Mouse (Mus musculus) heart, embryonic 11.5 days (tissue): Measurements from ENCODE around the gene Hoxd8. TPM values are rescaled to one million over a fixed set of nuclear protein-coding genes. Genes with fewer than 3 reads are reported as not detected.

ENCODE experiments used
- ATAC-seq: fragments of 200-750 bp; cut with Nextera tagmentation; replicated peaks from 2 replicates; pipeline ENCODE4 v1.8.0; 2017; ENCODE audit warnings: moderate library complexity; ENCODE audit not compliant: insufficient number of reproducible peaks, low FRiP score, low TSS enrichment
- H3K27ac ChIP-seq: fragments of 300-500 bp; sonication (generic); 2 replicates; pipeline ENCODE4 v1.5.1; 2014; ENCODE audit warnings: mild to moderate bottlenecking, low read depth, low read length
- H3K27me3 ChIP-seq: fragments of 300-500 bp; sonication (generic); 2 replicates; pipeline ENCODE4 v1.6.1; 2014; ENCODE audit warnings: mild to moderate bottlenecking, low read length, mixed read lengths; ENCODE audit not compliant: control insufficient read depth, insufficient read depth
- H3K36me3 ChIP-seq: fragments of 300-500 bp; sonication (generic); 2 replicates; pipeline ENCODE4 v1.6.1; 2014; ENCODE audit warnings: mild to moderate bottlenecking, low read length, moderate library complexity, mixed read lengths; ENCODE audit not compliant: control insufficient read depth, insufficient read depth
- H3K4me1 ChIP-seq: fragments of 300-500 bp; sonication (generic); 2 replicates; pipeline ENCODE4 v1.6.1; 2014; ENCODE audit warnings: low read length; ENCODE audit not compliant: control insufficient read depth, insufficient read depth
- H3K4me2 ChIP-seq: fragments of 300-500 bp; sonication (generic); 2 replicates; pipeline ENCODE4 v1.6.1; 2014; ENCODE audit warnings: mild to moderate bottlenecking, moderate library complexity
- H3K4me3 ChIP-seq: fragments of 300-500 bp; sonication (generic); 2 replicates; pipeline ENCODE4 v1.5.1; 2014; ENCODE audit warnings: low read depth, low read length
- H3K9ac ChIP-seq: fragments of 300-500 bp; sonication (generic); 2 replicates; pipeline ENCODE4 v1.6.1; 2014; ENCODE audit warnings: mild to moderate bottlenecking, low read depth, low read length, moderate library complexity
- H3K9me3 ChIP-seq: fragments of 300-500 bp; sonication (generic); replicated peaks from 2 replicates; pipeline ENCODE4 v1.6.1; 2016; ENCODE audit warnings: low read length; ENCODE audit not compliant: control insufficient read depth
- WGBS: fragments of 180-500 bp; shearing (Covaris S2); extraction: QIAGEN DNeasy Blood & Tissue Kit; methylation state at CpG from one replicate; pipeline ENCODE4 v1.1.7; 2014; ENCODE audit not compliant: insufficient replicate concordance; 5-methylcytosine and 5-hydroxymethylcytosine counted together
- polyA plus RNA-seq: library from polyadenylated mRNA; unstranded; fragments of >200 nt; fragmentation: Nextera tagmentation; extraction: Ambion mirVana; gene quantifications from 2 replicates; pipeline ENCODE4 v1.2.1, GENCODE M21; 2014

Gene Hoxd8
- polyA plus RNA-seq, 1 experiment from 2014 or later: 0.30 TPM

DNA sequence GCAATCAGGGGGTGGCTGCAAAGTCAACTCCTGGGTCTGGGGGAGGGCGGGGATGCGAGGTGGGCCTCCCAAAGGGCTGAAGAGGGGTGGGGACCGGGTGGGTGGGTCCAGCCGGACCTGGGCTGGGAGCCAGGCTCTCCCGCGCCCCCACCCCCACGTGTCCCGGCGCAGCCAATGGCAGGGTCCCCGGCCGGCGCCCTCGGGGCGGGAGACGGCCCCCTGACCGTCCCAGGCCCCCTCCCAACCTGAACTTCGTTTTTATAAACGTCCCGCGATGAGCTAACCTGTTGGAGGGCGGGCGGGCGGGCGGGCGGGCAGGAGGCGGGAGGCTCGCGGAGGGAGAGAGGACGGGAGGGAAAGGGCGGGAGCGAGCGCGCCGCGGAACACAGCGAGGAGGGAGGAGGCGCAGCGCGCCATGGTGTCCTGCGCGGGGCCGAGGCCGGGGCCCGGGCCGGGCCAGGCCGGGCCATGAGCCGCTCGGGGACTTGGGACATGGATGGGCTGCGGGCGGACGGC is 36.5 kb upstream of the Hoxd8 start, which contains the start of gene Hoxd13:
Gene Hoxd13, plus strand, starts transcription at position 469 of the 516 bp plus-strand sequence.
- ATAC-seq: no peak
- no peaks in the 10 kb centered on the region for H3K9me3 ChIP-seq
- WGBS: 0% methylated on average over 11 of the region's 51 CpGs
- peak within 1 kb of the TSS; percentile 63 for H3K4me2 ChIP-seq
- no peak within 1 kb of the TSS for H3K27ac ChIP-seq
- no peaks in the 10 kb centered on the region for H3K36me3 ChIP-seq
- H3K9ac ChIP-seq: no peak within 1 kb of the TSS
- H3K27me3 ChIP-seq: peaks cover 88% of the 10 kb centered on the region
- H3K4me3 ChIP-seq: peak within 1 kb of the TSS; percentile 42
- peaks cover 10% of the 10 kb centered on the region; the same call in 1 of the 2 replicates for H3K4me1 ChIP-seq

DNA sequence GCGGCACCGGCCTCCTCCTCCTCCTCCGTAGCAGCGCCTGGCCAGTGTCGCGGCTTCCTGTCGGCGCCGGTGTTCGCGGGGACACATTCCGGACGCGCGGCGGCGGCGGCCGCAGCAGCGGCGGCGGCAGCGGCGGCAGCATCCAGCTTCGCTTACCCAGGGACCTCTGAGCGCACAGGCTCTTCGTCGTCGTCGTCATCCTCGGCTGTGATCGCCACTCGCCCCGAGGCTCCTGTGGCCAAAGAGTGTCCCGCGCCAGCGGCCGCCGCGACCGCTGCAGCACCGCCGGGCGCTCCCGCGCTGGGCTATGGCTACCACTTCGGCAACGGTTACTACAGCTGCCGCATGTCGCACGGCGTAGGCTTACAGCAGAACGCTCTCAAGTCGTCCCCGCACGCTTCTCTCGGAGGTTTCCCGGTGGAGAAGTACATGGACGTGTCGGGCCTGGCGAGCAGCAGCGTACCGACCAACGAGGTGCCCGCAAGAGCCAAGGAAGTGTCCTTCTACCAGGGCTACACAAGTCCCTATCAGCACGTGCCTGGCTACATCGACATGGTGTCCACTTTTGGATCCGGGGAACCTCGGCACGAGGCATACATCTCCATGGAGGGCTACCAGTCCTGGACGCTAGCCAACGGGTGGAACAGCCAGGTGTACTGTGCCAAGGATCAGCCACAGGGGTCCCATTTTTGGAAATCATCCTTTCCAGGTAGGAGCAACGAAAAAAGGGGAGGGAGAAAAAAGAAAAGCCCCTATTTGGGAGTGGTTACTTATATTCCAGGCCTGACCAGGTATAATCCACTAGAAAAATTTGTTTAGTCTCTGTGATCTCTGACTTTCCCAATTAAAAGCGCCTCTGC is 35.8 kb upstream of the Hoxd8 start:
- Histone ChIP-seq H3K4me1 (peaks cover 10% of the 10 kb centered on the region; the same call in 1 of the 2 replicates), H3K27me3 (peaks cover 88% of the 10 kb centered on the region), H3K36me3 (no peaks in the 10 kb centered on the region), H3K9me3 (no peaks in the 10 kb centered on the region), H3K4me2 (peak overlapping the region; percentile 63), H3K4me3 (peak overlapping the region; percentile 42), H3K27ac (no peak overlapping the region), H3K9ac (no peak overlapping the region)
- ATAC-seq: no peak
- WGBS: under 1% methylated on average over 64 of the region's 74 CpGs

DNA sequence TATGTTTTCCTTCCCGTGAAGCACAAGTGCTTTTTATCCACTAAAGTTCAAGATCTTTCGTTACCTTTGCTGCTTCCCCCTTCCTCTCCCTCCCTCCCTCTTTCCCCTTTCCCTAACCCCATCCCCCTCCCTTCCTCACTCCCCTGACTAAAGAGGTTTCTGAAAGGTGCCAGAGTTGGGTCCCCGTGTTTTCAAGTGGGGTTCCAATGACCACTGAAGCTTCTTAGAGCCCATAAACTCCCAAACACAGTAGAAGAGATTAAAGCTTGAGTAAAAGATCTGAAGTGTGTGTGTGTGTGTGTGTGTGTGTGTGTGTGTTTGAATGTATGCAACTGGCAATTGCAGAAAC is 35.2 kb upstream of the Hoxd8 start:
- H3K4me3 ChIP-seq: no peak overlapping the region
- peaks cover 10% of the 10 kb centered on the region; the same call in 1 of the 2 replicates for H3K4me1 ChIP-seq
- no peak overlapping the region for H3K4me2 ChIP-seq
- no peak overlapping the region for H3K27ac ChIP-seq
- no peak overlapping the region for H3K9ac ChIP-seq
- no peaks in the 10 kb centered on the region for H3K9me3 ChIP-seq
- H3K27me3 ChIP-seq: peaks cover 88% of the 10 kb centered on the region
- WGBS: 1% methylated on average over 3 of the region's 3 CpGs
- H3K36me3 ChIP-seq: no peaks in the 10 kb centered on the region
- no peak for ATAC-seq

DNA sequence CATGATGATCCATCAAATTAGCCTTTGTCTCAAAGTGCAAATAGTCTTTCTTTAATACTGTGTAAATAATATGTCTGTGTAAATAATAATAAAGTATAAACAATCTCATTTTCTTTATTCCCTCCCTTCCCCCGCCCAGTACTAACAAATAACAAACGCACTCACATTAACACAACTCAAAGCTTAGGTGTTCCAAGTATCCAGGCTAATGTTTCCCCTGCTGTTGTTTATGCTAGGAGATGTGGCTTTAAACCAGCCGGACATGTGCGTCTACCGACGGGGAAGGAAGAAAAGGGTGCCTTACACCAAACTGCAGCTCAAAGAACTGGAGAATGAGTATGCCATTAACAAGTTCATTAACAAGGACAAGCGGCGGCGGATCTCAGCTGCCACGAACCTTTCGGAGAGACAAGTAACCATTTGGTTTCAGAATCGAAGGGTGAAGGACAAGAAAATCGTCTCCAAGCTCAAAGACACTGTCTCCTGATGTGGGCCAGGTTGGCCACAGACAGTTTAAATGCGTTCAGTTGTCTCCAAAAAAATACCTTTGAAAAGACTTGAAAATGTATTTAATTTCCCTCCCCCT is 34.7 kb upstream of the Hoxd8 start:
- WGBS: 1% methylated on average over 14 of the region's 14 CpGs
- H3K27me3 ChIP-seq: peaks cover 88% of the 10 kb centered on the region
- H3K9me3 ChIP-seq: no peaks in the 10 kb centered on the region
- ATAC-seq: no peak
- no peak overlapping the region for H3K4me2 ChIP-seq
- no peak overlapping the region for H3K27ac ChIP-seq
- H3K9ac ChIP-seq: no peak overlapping the region
- no peaks in the 10 kb centered on the region for H3K36me3 ChIP-seq
- no peak overlapping the region for H3K4me3 ChIP-seq
- H3K4me1 ChIP-seq: peaks cover 10% of the 10 kb centered on the region; the same call in 1 of the 2 replicates

DNA sequence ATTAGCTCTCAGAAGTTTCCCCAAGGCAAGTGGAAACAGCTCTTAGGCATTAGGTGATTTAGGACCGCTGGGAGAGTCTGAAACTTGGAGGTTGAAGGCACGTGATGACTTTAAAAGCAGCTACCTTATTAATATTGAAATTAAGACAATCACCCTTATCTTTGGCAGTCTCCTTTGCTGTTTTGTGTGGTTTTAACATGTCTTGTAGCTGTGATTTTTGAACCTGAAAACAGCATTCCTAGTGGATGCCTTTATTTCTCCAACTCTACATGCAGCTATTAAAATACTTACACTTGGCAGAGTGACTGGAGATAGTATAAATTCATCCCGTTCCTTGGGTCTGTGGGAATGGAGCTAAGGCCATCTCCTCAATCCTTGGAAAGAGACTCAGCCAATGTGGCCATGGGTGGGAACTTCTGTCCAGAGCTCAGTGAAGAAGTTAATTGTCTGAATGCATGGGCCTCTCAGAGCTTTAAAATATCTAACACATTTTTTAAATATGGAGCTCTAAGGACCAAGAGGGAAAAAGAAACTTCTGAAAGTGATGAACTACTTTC is 33.7 kb upstream of the Hoxd8 start:
- Histone ChIP-seq H3K9me3 (no peaks in the 10 kb centered on the region), H3K27me3 (peaks cover 91% of the 10 kb centered on the region), H3K27ac (no peak overlapping the region), H3K4me3 (no peak overlapping the region), H3K36me3 (no peaks in the 10 kb centered on the region), H3K4me1 (peaks cover 10% of the 10 kb centered on the region; the same call in 1 of the 2 replicates), H3K4me2 (no peak overlapping the region), H3K9ac (no peak overlapping the region)
- no peak for ATAC-seq
- 3% methylated on average over 3 of the region's 3 CpGs for WGBS

DNA sequence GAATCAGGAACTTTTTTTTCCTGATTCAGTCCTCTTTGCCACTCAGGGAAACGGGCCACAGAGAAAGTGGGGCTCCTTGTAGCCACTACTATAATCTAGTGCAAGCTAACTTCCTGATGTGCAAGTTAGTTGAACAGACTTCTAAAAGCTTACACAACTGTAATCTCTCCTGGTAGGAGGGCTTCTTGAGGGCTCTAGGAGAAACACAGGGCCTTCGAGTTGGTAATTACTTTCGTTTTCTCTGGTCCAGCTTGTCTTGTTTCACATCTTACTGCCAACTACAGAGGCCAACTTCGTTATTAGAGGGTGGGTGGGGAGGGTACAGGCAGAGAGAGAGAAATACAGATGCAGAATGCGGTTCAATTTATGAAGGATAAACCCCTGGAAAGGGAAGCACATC is 32.6 kb upstream of the Hoxd8 start:
- no peak for ATAC-seq
- Histone ChIP-seq H3K27me3 (peaks cover 93% of the 10 kb centered on the region), H3K4me3 (no peak overlapping the region), H3K4me1 (peaks cover 10% of the 10 kb centered on the region; the same call in 1 of the 2 replicates), H3K9ac (no peak overlapping the region), H3K9me3 (no peaks in the 10 kb centered on the region), H3K27ac (no peak overlapping the region), H3K36me3 (no peaks in the 10 kb centered on the region), H3K4me2 (no peak overlapping the region)
- WGBS: 5% methylated on average over 5 of the region's 5 CpGs

DNA sequence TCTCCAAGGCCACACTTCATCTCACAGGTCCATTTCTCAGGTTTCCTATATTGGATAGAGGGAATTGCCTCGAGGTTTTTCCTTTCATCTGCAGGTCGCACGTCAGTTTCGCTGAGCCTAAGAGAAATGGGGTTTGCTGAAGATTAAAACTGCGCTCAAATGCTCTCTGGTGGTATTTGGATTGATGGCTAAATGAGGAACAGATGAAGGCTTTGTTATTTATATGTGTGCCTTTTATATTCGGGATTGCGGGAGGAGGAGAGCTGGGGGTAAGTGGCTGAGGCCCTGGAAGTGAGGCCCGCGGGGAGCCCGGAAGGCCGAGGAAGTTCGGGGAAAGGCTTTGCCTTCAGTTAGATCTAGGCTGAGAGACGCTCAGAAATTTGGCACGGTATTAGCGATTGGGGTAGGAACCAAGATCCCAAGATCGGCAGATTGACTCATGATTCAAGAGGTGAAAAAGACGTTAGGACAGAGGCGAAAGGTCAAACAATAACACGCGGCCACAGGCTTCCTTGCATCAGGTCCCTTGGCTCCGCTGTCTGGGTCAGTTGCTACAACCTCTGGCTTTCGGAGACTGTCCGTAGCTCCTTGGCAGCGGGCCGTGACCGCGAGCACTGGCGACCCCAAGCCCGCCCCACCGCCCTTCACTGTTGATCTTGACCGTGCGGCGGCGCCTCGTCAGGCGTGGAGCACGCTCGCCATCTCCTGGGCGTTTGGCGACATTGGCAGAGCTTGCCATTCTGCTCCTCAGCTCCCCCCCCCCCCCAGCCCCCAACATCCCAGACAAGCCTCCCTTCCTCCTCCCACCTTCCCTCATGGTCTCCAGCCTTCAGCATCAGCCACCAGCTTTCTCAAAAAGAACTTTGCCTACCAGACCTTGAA is 31.7 kb upstream of the Hoxd8 start:
- Histone ChIP-seq H3K4me3 (peak overlapping the region; percentile 31), H3K27me3 (peaks cover 93% of the 10 kb centered on the region), H3K27ac (no peak overlapping the region), H3K4me2 (peak overlapping the region; percentile 69), H3K4me1 (peaks cover 10% of the 10 kb centered on the region; the same call in 1 of the 2 replicates), H3K9me3 (no peaks in the 10 kb centered on the region), H3K36me3 (no peaks in the 10 kb centered on the region), H3K9ac (no peak overlapping the region)
- no peak for ATAC-seq
- 1% methylated on average over 40 of the region's 40 CpGs for WGBS
